36 mouse cellular contexts compared by ENCODE assay signal in the genomic region with DNA sequence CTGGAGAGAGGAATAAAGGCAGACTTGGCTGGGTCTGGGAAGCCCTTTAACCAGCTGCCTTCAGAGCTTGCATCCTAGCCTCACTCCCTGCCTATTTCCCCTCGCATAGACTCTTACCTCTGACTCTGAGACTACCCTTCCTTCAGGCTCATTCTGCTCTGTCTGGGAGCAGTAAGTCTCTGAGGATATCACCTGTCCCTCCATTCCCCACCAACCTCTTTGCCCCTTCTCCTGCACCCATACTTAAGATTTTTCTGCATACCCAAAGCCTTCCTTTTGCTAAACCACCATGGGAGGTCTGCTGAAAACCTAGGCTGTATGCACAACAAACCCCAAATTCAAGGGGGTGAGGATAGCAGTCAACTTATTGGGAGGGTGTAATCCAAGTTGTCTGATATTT. TPM values are rescaled to one million over a fixed set of nuclear protein-coding genes. Genes with fewer than 3 reads are reported as not detected.
DNase-seq lines count a peak whose midpoint lies in the region; ATAC-seq lines count a peak whose summit lies in the region.
"Had no signal": no experiment of that assay in that cellular context is flagged by ENCODE, and none has a peak within 500 bp of the region (broad histone marks: within the 10 kb centered on the region; RNA-seq: fewer than 3 reads in every experiment).

No protein-coding gene starts in this region.

- H3K27ac ChIP-seq in kidney, embryonic 16.5 days (ENCODE audit: low read length): peak overlapping the region; percentile 96
- no peak overlapping the region for H3K27ac ChIP-seq in limb, embryonic 11.5 days (replicated peaks; ENCODE audit: low read depth, low read length)
- no peak overlapping the region for H3K27ac ChIP-seq in limb, embryonic 13.5 days
- H3K27ac ChIP-seq in neural tube, embryonic 14.5 days (ENCODE audit: low read depth, low read length): peak overlapping the region; percentile 99
- H3K27ac ChIP-seq: embryonic facial prominence, embryonic 13.5 days; forebrain, embryonic 10.5 days; forebrain, embryonic 15.5 days; heart, adult 2 months; heart, embryonic 13.5 days; hindbrain, embryonic 14.5 days; lung, embryonic 15.5 days; midbrain, embryonic 12.5 days had no signal

- H3K36me3 ChIP-seq in kidney, embryonic 16.5 days (ENCODE audit: insufficient read depth, low read length): no peaks in the 10 kb centered on the region
- H3K36me3 ChIP-seq in limb, embryonic 11.5 days (ENCODE audit: control insufficient read depth, insufficient read depth, low read length): no peaks in the 10 kb centered on the region
- H3K36me3 ChIP-seq in limb, embryonic 13.5 days: no peaks in the 10 kb centered on the region
- no peaks in the 10 kb centered on the region for H3K36me3 ChIP-seq in neural tube, embryonic 14.5 days (ENCODE audit: control insufficient read depth, insufficient read depth, low read length)
- H3K36me3 ChIP-seq: embryonic facial prominence, embryonic 13.5 days; forebrain, embryonic 10.5 days; forebrain, embryonic 15.5 days; heart, embryonic 13.5 days; lung, embryonic 15.5 days; midbrain, embryonic 12.5 days had no signal

- 6% methylated on average over 1 of the region's 1 CpGs for WGBS in kidney, embryonic 16.5 days
- WGBS in limb, embryonic 11.5 days: 0% methylated on average over 1 of the region's 1 CpGs
- 5% methylated on average over 1 of the region's 1 CpGs for WGBS in limb, embryonic 13.5 days
- 6% methylated on average over 1 of the region's 1 CpGs for WGBS in neural tube, embryonic 14.5 days

- no peak for DNase-seq in kidney, adult 8-10 months
- no peak for DNase-seq in limb, embryonic 11.5 days (ENCODE audit: low spot score)
- no peak for DNase-seq in heart, adult 8-10 months (ENCODE audit: low spot score)
- DNase-seq in ovary, postnatal 10 days (ENCODE audit: low spot score): no peak
- DNase-seq: adrenal gland, postnatal 25 days; B cell, adult 2 months; cerebellum, adult 11-12 months; cerebellum, postnatal 10 days; heart, adult 2 months; heart, postnatal 10 days; kidney, adult 11 months; lung, postnatal 36 days; right cerebral cortex, adult 18-20 months; spleen, adult 18-20 months; thymus, postnatal 14 days had no signal

- H3K4me1 ChIP-seq in kidney, embryonic 16.5 days (ENCODE audit: insufficient read depth, low read length): peaks cover 57% of the 10 kb centered on the region
- H3K4me1 ChIP-seq in limb, embryonic 11.5 days (ENCODE audit: control insufficient read depth, insufficient read depth, low read length): peaks cover 47% of the 10 kb centered on the region
- H3K4me1 ChIP-seq in limb, embryonic 13.5 days: peaks cover 43% of the 10 kb centered on the region
- H3K4me1 ChIP-seq in neural tube, embryonic 14.5 days (ENCODE audit: control insufficient read depth, insufficient read depth, low read length): peaks cover 11% of the 10 kb centered on the region; the same call in 1 of the 2 replicates

- peak overlapping the region; percentile 97 for H3K9ac ChIP-seq in kidney, embryonic 16.5 days (replicated peaks; ENCODE audit: low read length)
- H3K9ac ChIP-seq in limb, embryonic 11.5 days (ENCODE audit: low read length): peak overlapping the region; percentile 45; the same call in 1 of the 2 replicates
- no peak overlapping the region for H3K9ac ChIP-seq in limb, embryonic 13.5 days
- H3K9ac ChIP-seq in neural tube, embryonic 14.5 days (replicated peaks; ENCODE audit: low read depth, low read length): peak overlapping the region; percentile 100
- H3K9ac ChIP-seq: embryonic facial prominence, embryonic 13.5 days; forebrain, embryonic 15.5 days; heart, embryonic 13.5 days; hindbrain, embryonic 14.5 days; lung, embryonic 15.5 days; midbrain, embryonic 12.5 days had no signal

- no peak for ATAC-seq in kidney, embryonic 16.5 days (ENCODE audit: low FRiP score, low TSS enrichment)
- ATAC-seq in limb, embryonic 11.5 days (ENCODE audit: insufficient number of reproducible peaks, low FRiP score, low TSS enrichment, low read depth): no peak
- no peak for ATAC-seq in limb, embryonic 13.5 days (ENCODE audit: low FRiP score, low read depth)
- ATAC-seq in neural tube, embryonic 14.5 days (ENCODE audit: low read depth): no peak
- ATAC-seq: forebrain, embryonic 15.5 days; inflammation-experienced regulatory T-cells, adult 6 months had no signal

- H3K4me3 ChIP-seq in kidney, embryonic 16.5 days (ENCODE audit: low read length): peak overlapping the region; percentile 74
- peak overlapping the region; percentile 12; the same call in 1 of the 2 replicates for H3K4me3 ChIP-seq in limb, embryonic 11.5 days (ENCODE audit: low read depth, low read length)
- H3K4me3 ChIP-seq in limb, embryonic 13.5 days: no peak overlapping the region
- peak overlapping the region; percentile 87 for H3K4me3 ChIP-seq in neural tube, embryonic 14.5 days (ENCODE audit: low read depth, low read length)
- H3K4me3 ChIP-seq: embryonic facial prominence, embryonic 13.5 days; forebrain, embryonic 10.5 days; forebrain, embryonic 15.5 days; heart, adult 2 months; heart, embryonic 13.5 days; lung, embryonic 15.5 days; midbrain, embryonic 12.5 days had no signal

- H3K4me2 ChIP-seq in kidney, embryonic 16.5 days (replicated peaks; ENCODE audit: low read depth, low read length): peak overlapping the region; percentile 84
- peak overlapping the region; percentile 91 for H3K4me2 ChIP-seq in limb, embryonic 11.5 days (ENCODE audit: low read depth, severe bottlenecking)
- peak overlapping the region; percentile 62 for H3K4me2 ChIP-seq in limb, embryonic 13.5 days (replicated peaks)
- peak overlapping the region; percentile 94 for H3K4me2 ChIP-seq in neural tube, embryonic 14.5 days (ENCODE audit: low read depth, low read length)
- H3K4me2 ChIP-seq: embryonic facial prominence, embryonic 13.5 days; forebrain, embryonic 15.5 days; heart, embryonic 13.5 days; hindbrain, embryonic 14.5 days; lung, embryonic 15.5 days; midbrain, embryonic 12.5 days had no signal

- H3K27me3 ChIP-seq in kidney, embryonic 16.5 days (ENCODE audit: insufficient read depth, low read length): peaks cover 16% of the 10 kb centered on the region
- peaks cover 61% of the 10 kb centered on the region for H3K27me3 ChIP-seq in limb, embryonic 11.5 days (ENCODE audit: control insufficient read depth, insufficient read depth, low read length)
- peaks cover 99% of the 10 kb centered on the region for H3K27me3 ChIP-seq in limb, embryonic 13.5 days
- H3K27me3 ChIP-seq in neural tube, embryonic 14.5 days (ENCODE audit: control insufficient read depth, insufficient read depth, low read length): no peaks in the 10 kb centered on the region

- H3K9me3 ChIP-seq in kidney, embryonic 16.5 days (ENCODE audit: low read length): no peaks in the 10 kb centered on the region
- no peaks in the 10 kb centered on the region for H3K9me3 ChIP-seq in limb, embryonic 11.5 days (ENCODE audit: control insufficient read depth, low read length)
- no peaks in the 10 kb centered on the region for H3K9me3 ChIP-seq in limb, embryonic 13.5 days
- no peaks in the 10 kb centered on the region for H3K9me3 ChIP-seq in neural tube, embryonic 14.5 days (ENCODE audit: control insufficient read depth, low read length)
- H3K9me3 ChIP-seq: embryonic facial prominence, embryonic 13.5 days; forebrain, embryonic 10.5 days; forebrain, embryonic 15.5 days; heart, embryonic 13.5 days; lung, embryonic 15.5 days; midbrain, embryonic 12.5 days had no signal

RNA-seq across cellular contexts. Expression of a gene that starts 3.7 kb away (rescaled TPM):
- polyA plus RNA-seq in kidney, embryonic 16.5 days (2015; fragmentation: Nextera tagmentation; extraction: Ambion mirVana): 7.4 and 9.2 TPM in 2 replicates
- 4.4 and 6.1 TPM in 2 replicates for polyA plus RNA-seq in limb, embryonic 11.5 days (2014; fragmentation: Nextera tagmentation; extraction: Ambion mirVana)
- polyA plus RNA-seq in limb, embryonic 13.5 days (2015; fragmentation: Nextera tagmentation; extraction: Ambion mirVana): 1.7 and 2.1 TPM in 2 replicates
- 46.9 and 49.8 TPM in 2 replicates for polyA plus RNA-seq in neural tube, embryonic 14.5 days (2014; fragmentation: Nextera tagmentation; extraction: Ambion mirVana)
- total RNA-seq in heart, adult 8-10 months (2022): not detected
- total RNA-seq: common myeloid progenitor, adult 5-6 weeks; heart, adult 2 months; heart, postnatal 10 days; hematopoietic stem cell, adult 5-6 weeks; layer of hippocampus, postnatal 10 days; left cerebral cortex, adult 18-20 months; left cerebral cortex, postnatal 25 days; liver, adult 2 months; megakaryocyte, adult 5-6 weeks had no signal
- polyA plus RNA-seq: embryonic facial prominence, embryonic 13.5 days; forebrain, embryonic 10.5 days; forebrain, embryonic 15.5 days; frontal cortex, adult 2 months; heart, adult 2 months; heart, embryonic 13.5 days; inflammation-experienced regulatory T-cells, adult 6 months; liver, adult 2 months; liver, embryonic 16.5 days; lung, embryonic 15.5 days; midbrain, embryonic 12.5 days; stomach, embryonic 16.5 days had no signal

RNA-seq across cellular contexts. Expression of a gene that starts 10.5 kb away (rescaled TPM):
- 6.6 and 9.2 TPM in 2 replicates for polyA plus RNA-seq in kidney, embryonic 16.5 days (2015; fragmentation: Nextera tagmentation; extraction: Ambion mirVana)
- polyA plus RNA-seq in limb, embryonic 11.5 days (2014; fragmentation: Nextera tagmentation; extraction: Ambion mirVana): 4.6 and 4.8 TPM in 2 replicates
- 2.7 and 3.0 TPM in 2 replicates for polyA plus RNA-seq in limb, embryonic 13.5 days (2015; fragmentation: Nextera tagmentation; extraction: Ambion mirVana)
- polyA plus RNA-seq in neural tube, embryonic 14.5 days (2014; fragmentation: Nextera tagmentation; extraction: Ambion mirVana): 50.1 and 136 TPM in 2 replicates
- not detected for total RNA-seq in heart, adult 8-10 months (2022)
- total RNA-seq: common myeloid progenitor, adult 5-6 weeks; heart, adult 2 months; heart, postnatal 10 days; hematopoietic stem cell, adult 5-6 weeks; layer of hippocampus, postnatal 10 days; left cerebral cortex, adult 18-20 months; left cerebral cortex, postnatal 25 days; liver, adult 2 months; megakaryocyte, adult 5-6 weeks had no signal
- polyA plus RNA-seq: embryonic facial prominence, embryonic 13.5 days; forebrain, embryonic 10.5 days; forebrain, embryonic 15.5 days; frontal cortex, adult 2 months; heart, adult 2 months; heart, embryonic 13.5 days; liver, adult 2 months; liver, embryonic 16.5 days; lung, embryonic 15.5 days; midbrain, embryonic 12.5 days had no signal

RNA-seq across cellular contexts. Expression of a gene that starts 12.7 kb away (rescaled TPM):
- polyA plus RNA-seq in kidney, embryonic 16.5 days (2015; fragmentation: Nextera tagmentation; extraction: Ambion mirVana): 4.3 and 5.9 TPM in 2 replicates
- 8.3 and 9.1 TPM in 2 replicates for polyA plus RNA-seq in limb, embryonic 11.5 days (2014; fragmentation: Nextera tagmentation; extraction: Ambion mirVana)
- 5.2 and 6.7 TPM in 2 replicates for polyA plus RNA-seq in limb, embryonic 13.5 days (2015; fragmentation: Nextera tagmentation; extraction: Ambion mirVana)
- 3.6 and 10.2 TPM in 2 replicates for polyA plus RNA-seq in neural tube, embryonic 14.5 days (2014; fragmentation: Nextera tagmentation; extraction: Ambion mirVana)
- under 1 TPM in 1 of 4 experiments, not detected in 3; 0.12 TPM for total RNA-seq in heart, adult 8-10 months (2022)
- total RNA-seq: common myeloid progenitor, adult 5-6 weeks; heart, adult 2 months; hematopoietic stem cell, adult 5-6 weeks; layer of hippocampus, postnatal 10 days; left cerebral cortex, adult 18-20 months; left cerebral cortex, postnatal 25 days; megakaryocyte, adult 5-6 weeks had no signal
- polyA plus RNA-seq: forebrain, embryonic 10.5 days; forebrain, embryonic 15.5 days; frontal cortex, adult 2 months; inflammation-experienced regulatory T-cells, adult 6 months; liver, adult 2 months; midbrain, embryonic 12.5 days had no signal

RNA-seq across cellular contexts. Expression of a gene that starts 13.3 kb away (rescaled TPM):
- polyA plus RNA-seq in kidney, embryonic 16.5 days (2015; fragmentation: Nextera tagmentation; extraction: Ambion mirVana): 49.0 and 54.0 TPM in 2 replicates
- polyA plus RNA-seq in limb, embryonic 11.5 days (2014; fragmentation: Nextera tagmentation; extraction: Ambion mirVana): 43.9 and 56.2 TPM in 2 replicates
- 11.0 and 11.3 TPM in 2 replicates for polyA plus RNA-seq in limb, embryonic 13.5 days (2015; fragmentation: Nextera tagmentation; extraction: Ambion mirVana)
- polyA plus RNA-seq in neural tube, embryonic 14.5 days (2014; fragmentation: Nextera tagmentation; extraction: Ambion mirVana): 46.1 and 94.7 TPM in 2 replicates
- total RNA-seq in heart, adult 8-10 months (2022): not detected
- total RNA-seq: common myeloid progenitor, adult 5-6 weeks; heart, adult 2 months; heart, postnatal 10 days; hematopoietic stem cell, adult 5-6 weeks; layer of hippocampus, postnatal 10 days; left cerebral cortex, adult 18-20 months; left cerebral cortex, postnatal 25 days; liver, adult 2 months; megakaryocyte, adult 5-6 weeks had no signal
- polyA plus RNA-seq: forebrain, embryonic 10.5 days; forebrain, embryonic 15.5 days; frontal cortex, adult 2 months; heart, adult 2 months; heart, embryonic 13.5 days; hindbrain, embryonic 14.5 days; inflammation-experienced regulatory T-cells, adult 6 months; liver, adult 2 months; liver, embryonic 16.5 days; lung, embryonic 15.5 days; midbrain, embryonic 12.5 days had no signal

RNA-seq across cellular contexts. Expression of a gene that starts 18.1 kb away (rescaled TPM):
- polyA plus RNA-seq in kidney, embryonic 16.5 days (2015; fragmentation: Nextera tagmentation; extraction: Ambion mirVana): 7.6 and 11.0 TPM in 2 replicates
- 9.5 and 10.9 TPM in 2 replicates for polyA plus RNA-seq in limb, embryonic 11.5 days (2014; fragmentation: Nextera tagmentation; extraction: Ambion mirVana)
- 2.5 and 2.8 TPM in 2 replicates for polyA plus RNA-seq in limb, embryonic 13.5 days (2015; fragmentation: Nextera tagmentation; extraction: Ambion mirVana)
- 23.0 and 38.7 TPM in 2 replicates for polyA plus RNA-seq in neural tube, embryonic 14.5 days (2014; fragmentation: Nextera tagmentation; extraction: Ambion mirVana)
- under 1 TPM in 2 of 4 experiments, not detected in 2; 0.25 to 0.62 TPM for total RNA-seq in heart, adult 8-10 months (2022)
- total RNA-seq: common myeloid progenitor, adult 5-6 weeks; heart, adult 2 months; hematopoietic stem cell, adult 5-6 weeks; layer of hippocampus, postnatal 10 days; left cerebral cortex, adult 18-20 months; left cerebral cortex, postnatal 25 days; liver, adult 2 months; megakaryocyte, adult 5-6 weeks had no signal
- polyA plus RNA-seq: embryonic facial prominence, embryonic 13.5 days; forebrain, embryonic 10.5 days; forebrain, embryonic 15.5 days; frontal cortex, adult 2 months; heart, adult 2 months; inflammation-experienced regulatory T-cells, adult 6 months; liver, adult 2 months; liver, embryonic 16.5 days; midbrain, embryonic 12.5 days had no signal

Comparison
In these comparisons a context has a peak if more than half of its experiments do, and no peak if none do; other contexts are left out.
1. H3K27ac ChIP-seq: peak in kidney, embryonic 16.5 days (single experiment) and neural tube, embryonic 14.5 days (single experiment); none in limb, embryonic 11.5 days (single experiment) and limb, embryonic 13.5 days (single experiment).
2. Peak in every context shown above with its lines, with median percentiles within 50 percentile points of each other: H3K4me2 ChIP-seq.